Mouse (Mus musculus): ENCODE data around the gene Ercc5.
A peak's percentile ranks its signal among the peaks of the same experiment; 100 is the strongest.

Gene Ercc5

GRCm38 (mm10) chr1:44173903-44174302 is 26.4 kb downstream of the Ercc5 start:
- DNase-seq (ENCODE audit: low read depth), result no peak

- DNase-seq (ENCODE audit: low read depth), result no peak
Measured at GRCm38 (mm10) chr1:44178086-44178485, 30.5 kb downstream of the Ercc5 start.

GRCm38 (mm10) chr1:44186396-44186795 is 38.9 kb downstream of the Ercc5 start:
- DNase-seq (ENCODE audit: low read depth), result no peak

GRCm38 (mm10) chr1:44198273-44199171 is 51.0 kb downstream of the Ercc5 start:
- DNase-seq (ENCODE audit: low read depth), result no peak

- no peak for DNase-seq (ENCODE audit: low read depth)
Measured at GRCm38 (mm10) chr1:44202876-44203275, 55.3 kb downstream of the Ercc5 start.

- no peak for DNase-seq (ENCODE audit: low read depth)
Measured at GRCm38 (mm10) chr1:44214443-44214842, 66.9 kb downstream of the Ercc5 start.

- no peak for DNase-seq (ENCODE audit: low read depth)
Measured at GRCm38 (mm10) chr1:44216352-44217116, 69.0 kb downstream of the Ercc5 start.

GRCm38 (mm10) chr1:44217118-44217517 is 69.6 kb downstream of the Ercc5 start:
- no peak for DNase-seq (ENCODE audit: low read depth)

GRCm38 (mm10) chr1:44218876-44219275 is 71.3 kb downstream of the Ercc5 start, which contains the start of gene Mettl21e:
TSS of gene Mettl21e (minus strand) at chr1:44218961.
- DNase-seq (ENCODE audit: low read depth), result no peak

- DNase-seq (ENCODE audit: low read depth), result peak; percentile 41
Measured at GRCm38 (mm10) chr1:44229044-44229443, 81.5 kb downstream of the Ercc5 start.
